Mouse (Mus musculus): Measurements from ENCODE around the gene Trim13.

GRCm38 (mm10) chr14:61611766-61612165 lies 13.7 kb downstream of the Trim13 start:
- TF ChIP-seq POLR2A (IDR thresholded peaks at IDR 0.05; ENCODE audit: extremely low read depth, insufficient read depth, low read length): no peak
- TF ChIP-seq CTCF (IDR thresholded peaks at IDR 0.05; ENCODE audit: low read depth, low read length): no peak
